Mouse (Mus musculus): ENCODE measurements at regions not wholly inside any gene's neighbourhood (a gene's known extent, or its start where the extent isn't known, plus 50 kb on each side); places are given as distances from the start of the nearest gene placed in this dataset.

- TF ChIP-seq CTCF (conservative IDR thresholded peaks at IDR 0.05; ENCODE audit: insufficient read depth, insufficient read length, low read depth, low read length) (no peak), POLR2A (IDR thresholded peaks at IDR 0.05; ENCODE audit: low read depth, low read length) (no peak)
Observed at GRCm38 (mm10) chr2:114774278-114774677, 119.5 kb upstream of the Dph6 start.
